In the genomic region with DNA sequence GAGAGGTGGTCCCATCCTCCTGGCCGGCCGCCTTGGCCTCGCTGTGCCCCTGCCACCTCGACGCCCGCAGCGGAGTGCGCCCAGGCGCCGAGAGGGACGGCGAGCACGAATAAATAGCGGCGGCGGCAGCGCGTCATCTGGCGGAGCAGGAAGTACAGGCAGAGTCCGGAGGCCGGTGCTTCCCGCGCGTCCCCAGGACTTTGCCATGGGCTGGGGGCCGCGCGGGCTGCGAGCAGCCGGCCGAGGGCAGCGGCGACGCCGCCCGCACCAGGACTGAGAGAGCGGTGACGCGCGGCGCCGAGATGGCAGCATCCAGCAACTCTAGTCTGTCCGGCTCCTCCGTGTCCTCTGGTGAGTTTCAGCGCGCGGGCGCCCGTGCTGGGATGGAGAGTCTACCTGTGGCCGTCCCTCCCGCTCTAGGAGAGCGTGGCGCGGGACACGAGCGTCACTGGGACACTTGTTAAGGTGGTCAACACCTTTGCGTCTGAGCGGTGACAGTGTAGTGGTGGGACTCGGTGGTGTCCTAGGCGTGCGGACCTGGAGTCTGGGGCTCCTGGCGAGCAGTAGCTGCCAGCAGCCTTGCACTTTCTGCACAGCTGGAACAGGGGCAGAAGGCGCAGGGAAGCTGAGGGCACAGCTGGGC, we compare ENCODE assay signal across 8 mouse cellular contexts. TPM values are rescaled to one million over a fixed set of nuclear protein-coding genes. Genes with fewer than 3 reads are reported as not detected.
DNase-seq lines count a peak whose midpoint lies in the region; ATAC-seq and TF ChIP-seq lines count a peak whose summit lies in the region.

No protein-coding gene starts in this region.

- no peaks in the 10 kb centered on the region for H3K9me3 ChIP-seq in forebrain, embryonic 11.5 days (ENCODE audit: control insufficient read depth, low read length)
- H3K9me3 ChIP-seq in hindbrain, embryonic 10.5 days, result no peaks in the 10 kb centered on the region

- peak; percentile 78 for ATAC-seq in forebrain, embryonic 11.5 days (replicated peaks; ENCODE audit: low FRiP score)

- peaks cover 6% of the 10 kb centered on the region for H3K27me3 ChIP-seq in forebrain, embryonic 11.5 days (ENCODE audit: control insufficient read depth, insufficient read depth, low read length)
- peaks cover 65% of the 10 kb centered on the region for H3K27me3 ChIP-seq in hindbrain, embryonic 10.5 days (ENCODE audit: insufficient read depth, poor library complexity, severe bottlenecking)

- peak; percentile 51 for DNase-seq in ES-CJ7 (ENCODE audit: low read depth, low spot score)
- DNase-seq in forebrain, embryonic 11.5 days (ENCODE audit: low spot score), result peak; percentile 88
- DNase-seq in hindbrain, embryonic 10.5 days (ENCODE audit: low spot score), result peak; percentile 83
- peak; percentile 43 to 50 for DNase-seq in layer of hippocampus, postnatal 14 days (ENCODE audit: low spot score in 2 of 2)
- peak; percentile 72 for DNase-seq in lung, postnatal 10 days
- peak; percentile 40 for DNase-seq in thymus, postnatal 25 days

- no peaks in the 10 kb centered on the region for H3K36me3 ChIP-seq in forebrain, embryonic 11.5 days (ENCODE audit: control insufficient read depth, insufficient read depth, low read length)
- H3K36me3 ChIP-seq in hindbrain, embryonic 10.5 days, result no peaks in the 10 kb centered on the region

- peak overlapping the region; percentile 96 for H3K4me2 ChIP-seq in forebrain, embryonic 11.5 days (ENCODE audit: low read depth, low read length, severe bottlenecking)

- WGBS in forebrain, embryonic 11.5 days, result under 1% methylated on average over 62 of the region's 62 CpGs
- WGBS in hindbrain, embryonic 10.5 days, result under 1% methylated on average over 61 of the region's 62 CpGs
- WGBS in olfactory bulb, adult 2 months, result under 1% methylated on average over 62 of the region's 62 CpGs

- peaks cover 3% of the 10 kb centered on the region; the same call in 1 of the 2 replicates for H3K4me1 ChIP-seq in brown adipose tissue, adult 24 weeks (ENCODE audit: control insufficient read depth, insufficient read depth, insufficient read length, low read length)
- peaks cover 4% of the 10 kb centered on the region; the same call in 1 of the 2 replicates for H3K4me1 ChIP-seq in forebrain, embryonic 11.5 days (replicated peaks; ENCODE audit: control insufficient read depth, insufficient read depth, low read length)
- peaks cover 31% of the 10 kb centered on the region for H3K4me1 ChIP-seq in hindbrain, embryonic 10.5 days (replicated peaks)
- peaks cover 7% of the 10 kb centered on the region; the same call in 1 of the 2 replicates for H3K4me1 ChIP-seq in olfactory bulb, adult 2 months (ENCODE audit: control insufficient read depth, insufficient read depth, low read length)

- H3K27ac ChIP-seq in brown adipose tissue, adult 24 weeks (replicated peaks; ENCODE audit: low read depth, low read length), result peak overlapping the region; percentile 54
- peak overlapping the region; percentile 82 for H3K27ac ChIP-seq in forebrain, embryonic 11.5 days (ENCODE audit: low read depth, low read length)
- peak overlapping the region; percentile 93 for H3K27ac ChIP-seq in hindbrain, embryonic 10.5 days
- peak overlapping the region; percentile 87 for H3K27ac ChIP-seq in olfactory bulb, adult 2 months (ENCODE audit: insufficient read depth, low read depth, low read length)

- H3K4me3 ChIP-seq in brown adipose tissue, adult 24 weeks (ENCODE audit: insufficient read depth, low read depth, low read length), result peak overlapping the region; percentile 69
- H3K4me3 ChIP-seq in forebrain, embryonic 11.5 days (ENCODE audit: low read depth, low read length), result peak overlapping the region; percentile 61
- peak overlapping the region; percentile 69 for H3K4me3 ChIP-seq in hindbrain, embryonic 10.5 days
- H3K4me3 ChIP-seq in olfactory bulb, adult 2 months (ENCODE audit: insufficient read depth, low read depth, low read length), result peak overlapping the region; percentile 71

- H3K9ac ChIP-seq in forebrain, embryonic 11.5 days (ENCODE audit: low read length), result peak overlapping the region; percentile 80

- no peak for TF ChIP-seq CTCF in olfactory bulb, adult 2 months (IDR thresholded peaks at IDR 0.05; ENCODE audit: insufficient read depth, low read depth, low read length)

- TF ChIP-seq POLR2A in olfactory bulb, adult 2 months (IDR thresholded peaks at IDR 0.05; ENCODE audit: insufficient read depth, low read depth, low read length), result no peak

RNA-seq across cellular contexts. Expression of a gene that starts 0.6 kb away (rescaled TPM):
- polyA plus RNA-seq in brown adipose tissue, adult 24 weeks (2012; ENCODE audit: insufficient read depth, insufficient read length, missing spikeins), result 1.2 and 2.5 TPM in 2 replicates
- polyA plus RNA-seq in forebrain, embryonic 11.5 days (2014; fragmentation: Nextera tagmentation; extraction: Ambion mirVana), result 19.6 and 20.3 TPM in 2 replicates
- 13.4 and 13.5 TPM in 2 replicates for polyA plus RNA-seq in hindbrain, embryonic 10.5 days (2016; fragmentation: Nextera tagmentation; extraction: Ambion mirVana)
- 10 to 100 TPM; 28.5 to 33.4 TPM for total RNA-seq in layer of hippocampus, postnatal 14 days (2021)
- polyA plus RNA-seq in olfactory bulb, adult 2 months (2012; ENCODE audit: insufficient read depth, insufficient read length, low replicate concordance, missing spikeins), result not detected in 2 replicates

Comparison
In these comparisons a context has a peak if more than half of its experiments do, and no peak if none do; other contexts are left out.
1. Peak in every context shown above with its lines: DNase-seq, ATAC-seq, H3K4me3 ChIP-seq and H3K27ac ChIP-seq.